Mouse (Mus musculus) forebrain, postnatal 0 days (tissue): ENCODE data around the gene Plin4. TPM values are rescaled to one million over a fixed set of nuclear protein-coding genes. Genes with fewer than 3 reads are reported as not detected.

ENCODE experiments used
- ATAC-seq: fragments of 200-750 bp; cut with Nextera tagmentation; 2 replicates; pipeline ENCODE4 v1.8.0; 2017; ENCODE audit warnings: mild to moderate bottlenecking, moderate library complexity
- DNase-seq: peaks from one replicate; pipeline ENCODE4 v3.0.0-alpha.2; 2015
- H3K27ac ChIP-seq: fragments of 300-500 bp; sonication (generic); 2 replicates; pipeline ENCODE4 v1.5.1; 2014; ENCODE audit warnings: low read depth, mild to moderate bottlenecking, antibody characterized with exemption, low read length, moderate library complexity, mixed read lengths
- H3K27me3 ChIP-seq: fragments of 300-500 bp; sonication (generic); 2 replicates; pipeline ENCODE4 v1.6.1; 2014; ENCODE audit warnings: mild to moderate bottlenecking, low read length, mixed read lengths; ENCODE audit not compliant: insufficient read depth
- H3K36me3 ChIP-seq: fragments of 300-500 bp; sonication (generic); 2 replicates; pipeline ENCODE4 v1.6.1; 2014; ENCODE audit warnings: mild to moderate bottlenecking, moderate library complexity; ENCODE audit not compliant: insufficient read depth
- H3K4me1 ChIP-seq: fragments of 300-500 bp; sonication (generic); 2 replicates; pipeline ENCODE4 v1.6.1; 2014; ENCODE audit warnings: antibody characterized with exemption; ENCODE audit not compliant: insufficient read depth
- H3K4me2 ChIP-seq: fragments of 300-500 bp; sonication (generic); 2 replicates; pipeline ENCODE4 v1.6.1; 2014; ENCODE audit warnings: low read depth, mild to moderate bottlenecking, moderate library complexity
- H3K4me3 ChIP-seq: fragments of 300-500 bp; sonication (generic); 2 replicates; pipeline ENCODE4 v1.5.1; 2014; ENCODE audit warnings: low read depth, low read length, mixed read lengths
- H3K9ac ChIP-seq: fragments of 300-500 bp; sonication (generic); 2 replicates; pipeline ENCODE4 v1.6.1; 2014; ENCODE audit warnings: mild to moderate bottlenecking
- H3K9me3 ChIP-seq: fragments of 300-500 bp; sonication (generic); 2 replicates; pipeline ENCODE4 v1.6.1; 2016; ENCODE audit warnings: low read length
- CTCF ChIP-seq: sonication (generic); IDR thresholded peaks from 2 replicates; pipeline ENCODE4 v1.5.1; 2016; ENCODE audit warnings: antibody characterized with exemption, control low read depth, low read depth
- WGBS: fragments of 180-500 bp; shearing (Covaris S2); extraction: QIAGEN DNeasy Blood & Tissue Kit; methylation state at CpG from one replicate; pipeline ENCODE4 v1.1.7; 2014; 5-methylcytosine and 5-hydroxymethylcytosine counted together
- polyA plus RNA-seq: library from polyadenylated mRNA; unstranded; fragments of >200 nt; fragmentation: Nextera tagmentation; extraction: Ambion mirVana; gene quantifications from 2 replicates; pipeline ENCODE4 v1.2.1, GENCODE M21; 2015
- total RNA-seq: library from RNA; depleted of rRNA; stranded (reverse); fragments of >200 nt; gene quantifications from 2 replicates; pipeline ENCODE4 v1.2.3, GENCODE M21; 2014

Gene Plin4
- total and polyA plus RNA-seq, 2 experiments from 2014 or later, result 0.02 to 0.52 TPM

DNA sequence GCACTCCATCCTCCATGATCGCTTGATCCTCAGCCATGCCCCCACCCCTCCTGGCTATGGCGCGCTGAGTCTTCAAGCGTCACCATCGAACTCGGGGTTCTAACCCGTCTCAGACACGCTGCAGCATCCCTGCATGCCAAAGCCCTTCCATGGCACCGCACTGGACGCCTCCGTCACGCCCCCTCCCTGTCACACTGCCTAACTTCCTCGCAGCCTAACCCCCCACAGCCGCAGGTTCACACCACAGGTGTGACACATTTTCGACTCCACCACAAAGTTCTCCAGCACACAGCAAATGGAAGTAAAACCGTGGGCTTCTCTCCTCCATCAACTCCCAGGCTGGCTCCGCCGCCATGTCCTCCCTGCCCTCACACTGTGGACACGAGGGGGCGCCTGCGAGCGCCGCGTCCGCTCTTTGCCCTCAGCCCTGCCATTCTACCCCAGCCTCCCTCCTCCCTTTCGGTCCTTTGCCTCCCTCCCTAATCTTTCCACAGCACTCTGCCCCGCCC lies 24.9 kb upstream of the Plin4 start:
- Histone ChIP-seq H3K9me3 (no peaks in the 10 kb centered on the region), H3K27me3 (no peaks in the 10 kb centered on the region), H3K36me3 (peaks cover 23% of the 10 kb centered on the region), H3K27ac (no peak overlapping the region), H3K4me2 (peak overlapping the region; percentile 37), H3K4me3 (peak overlapping the region; percentile 12; the same call in 1 of the 2 replicates), H3K4me1 (peaks cover 6% of the 10 kb centered on the region; the same call in 1 of the 2 replicates), H3K9ac (peak overlapping the region; percentile 18; the same call in 1 of the 2 replicates)
- ATAC-seq, result no peak; the same call in 1 of the 2 replicates
- DNase-seq, result no peak
- 5% methylated on average over 27 of the region's 27 CpGs for WGBS
- TF ChIP-seq CTCF, result peak; percentile 80

DNA sequence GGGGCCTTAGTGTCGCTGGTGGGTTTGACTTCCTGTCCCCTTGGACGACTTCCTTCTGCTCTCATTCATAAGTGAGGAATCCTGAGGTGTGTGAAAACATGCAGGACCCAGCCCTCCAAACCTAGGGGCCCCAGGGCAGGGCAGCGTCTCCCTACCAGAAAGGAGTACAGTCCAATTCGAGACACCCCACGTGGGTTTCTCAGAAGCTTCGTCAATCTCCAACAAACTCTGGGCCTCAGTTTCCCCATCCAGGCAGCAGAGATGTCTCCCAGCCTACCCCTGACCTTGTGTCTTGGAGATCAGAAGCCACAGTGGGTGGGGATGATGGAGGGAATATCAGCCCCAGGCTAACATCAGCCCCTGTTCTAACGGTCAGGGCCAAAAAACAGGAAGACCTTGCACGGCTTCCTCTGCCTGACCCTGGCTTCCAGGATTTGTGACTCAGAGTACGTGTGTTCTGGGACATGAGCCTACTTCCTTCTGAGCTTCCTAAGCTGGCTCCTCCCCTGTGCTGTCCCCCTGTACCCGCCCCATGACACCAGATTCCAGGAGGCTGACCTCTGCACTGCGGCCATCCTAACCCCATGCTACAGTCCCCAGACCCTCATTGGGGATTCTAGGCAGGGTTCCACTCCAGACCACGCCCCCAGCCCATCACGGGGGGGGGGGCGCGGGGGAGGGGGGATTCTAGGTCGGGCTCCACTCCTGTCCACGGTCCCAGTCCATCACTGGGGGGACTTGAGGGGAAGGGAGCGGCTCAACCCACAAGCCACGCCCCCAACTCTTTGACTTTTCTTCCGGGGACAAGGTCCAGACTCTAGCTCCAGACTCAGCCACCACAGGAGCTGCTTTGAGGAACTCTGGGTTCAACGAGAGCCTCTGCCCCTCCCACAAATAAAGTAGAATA lies 24.1 kb upstream of the Plin4 start:
- H3K27ac ChIP-seq, result peak overlapping the region; percentile 54; the same call in 1 of the 2 replicates
- peak overlapping the region; percentile 37 for H3K4me2 ChIP-seq
- H3K4me1 ChIP-seq, result peaks cover 3% of the 10 kb centered on the region; the same call in 1 of the 2 replicates
- ATAC-seq, result no peak
- H3K27me3 ChIP-seq, result no peaks in the 10 kb centered on the region
- H3K9ac ChIP-seq, result no peak overlapping the region
- no peaks in the 10 kb centered on the region for H3K9me3 ChIP-seq
- H3K4me3 ChIP-seq, result peak overlapping the region; percentile 12; the same call in 1 of the 2 replicates
- WGBS, result 24% methylated on average over 21 of the region's 21 CpGs
- peaks cover 30% of the 10 kb centered on the region for H3K36me3 ChIP-seq
- no peak for TF ChIP-seq CTCF
- no peak for DNase-seq

- DNase-seq, result peak; percentile 62
- no peak overlapping the region for H3K27ac ChIP-seq
- no peak overlapping the region for H3K4me3 ChIP-seq
- 5% methylated on average over 14 of the region's 14 CpGs for WGBS
- H3K36me3 ChIP-seq, result peaks cover 40% of the 10 kb centered on the region
- H3K4me2 ChIP-seq, result no peak overlapping the region
- H3K4me1 ChIP-seq, result no peaks in the 10 kb centered on the region
- no peak; the same call in 1 of the 2 replicates for ATAC-seq
- H3K9me3 ChIP-seq, result no peaks in the 10 kb centered on the region
- TF ChIP-seq CTCF, result peak; percentile 83
- H3K9ac ChIP-seq, result no peak overlapping the region
- H3K27me3 ChIP-seq, result no peaks in the 10 kb centered on the region
Measured at GRCm38 (mm10) chr17:56132661-56133060, 23.1 kb upstream of the Plin4 start.

GRCm38 (mm10) chr17:56131814-56132213 lies 22.2 kb upstream of the Plin4 start:
- Histone ChIP-seq H3K4me3 (no peak overlapping the region), H3K27me3 (no peaks in the 10 kb centered on the region), H3K4me2 (no peak overlapping the region), H3K36me3 (peaks cover 46% of the 10 kb centered on the region), H3K9ac (no peak overlapping the region), H3K9me3 (no peaks in the 10 kb centered on the region), H3K27ac (no peak overlapping the region), H3K4me1 (no peaks in the 10 kb centered on the region)
- TF ChIP-seq CTCF, result peak; percentile 81
- DNase-seq (peak; percentile 63), ATAC-seq (peak; percentile 26; the same call in 1 of the 2 replicates)
- 43% methylated on average over 7 of the region's 7 CpGs for WGBS

DNA sequence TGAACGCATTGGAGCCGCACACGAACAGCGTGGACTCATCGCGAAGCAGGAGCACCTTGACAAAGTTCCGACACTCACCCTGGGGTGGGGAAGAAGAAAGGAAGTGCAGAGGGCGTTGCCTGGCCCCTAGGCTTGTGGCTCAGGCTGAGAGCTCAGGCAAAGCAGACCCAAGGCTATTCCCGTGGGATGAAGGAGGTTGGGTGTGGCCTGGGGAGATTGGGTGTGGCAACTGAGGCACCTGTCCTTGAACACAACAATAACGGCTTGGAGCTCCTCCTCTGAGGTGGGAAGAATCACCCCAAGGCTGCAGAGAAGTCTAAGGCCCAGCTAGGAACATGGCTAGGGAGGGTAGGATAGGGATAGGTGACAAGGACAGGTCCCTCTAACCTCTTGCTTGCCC lies 21.5 kb upstream of the Plin4 start:
- no peak for ATAC-seq
- no peak for DNase-seq
- Histone ChIP-seq H3K4me2 (no peak overlapping the region), H3K9me3 (no peaks in the 10 kb centered on the region), H3K4me1 (no peaks in the 10 kb centered on the region), H3K4me3 (no peak overlapping the region), H3K27ac (no peak overlapping the region), H3K36me3 (peaks cover 50% of the 10 kb centered on the region), H3K27me3 (no peaks in the 10 kb centered on the region), H3K9ac (no peak overlapping the region)
- WGBS, result 92% methylated on average over 10 of the region's 10 CpGs
- TF ChIP-seq CTCF, result no peak

- Histone ChIP-seq H3K36me3 (peaks cover 74% of the 10 kb centered on the region), H3K4me1 (no peaks in the 10 kb centered on the region)
- no peak for ATAC-seq
Measured at GRCm38 (mm10) chr17:56128246-56128645, 18.6 kb upstream of the Plin4 start.

DNA sequence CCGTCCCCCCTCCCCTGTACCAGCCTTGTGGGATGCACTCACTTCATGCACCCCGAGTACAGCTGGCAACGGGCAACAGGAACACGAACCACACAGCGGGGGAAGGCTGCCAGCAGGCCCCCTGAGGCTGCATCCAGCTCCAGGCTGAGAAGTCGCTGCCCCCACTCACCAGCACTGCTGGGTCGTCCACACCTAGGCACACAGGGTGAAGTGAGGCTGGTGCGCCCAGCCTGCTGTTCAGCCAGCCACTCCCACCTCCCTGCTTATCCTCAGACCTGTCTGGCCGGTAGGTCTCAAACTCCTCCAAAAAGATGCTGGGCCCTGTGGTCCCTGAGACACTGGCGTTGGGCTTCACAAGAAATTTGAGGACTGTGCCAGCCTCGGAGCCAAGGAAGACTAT lies 16.6 kb upstream of the Plin4 start:
- Histone ChIP-seq H3K9me3 (peaks cover 12% of the 10 kb centered on the region; the same call in 1 of the 2 replicates), H3K36me3 (peaks cover 78% of the 10 kb centered on the region), H3K4me1 (no peaks in the 10 kb centered on the region), H3K27ac (no peak overlapping the region), H3K4me2 (no peak overlapping the region), H3K27me3 (peaks cover 10% of the 10 kb centered on the region), H3K4me3 (no peak overlapping the region), H3K9ac (no peak overlapping the region)
- DNase-seq (no peak), ATAC-seq (no peak)
- no peak for TF ChIP-seq CTCF
- whole genome bisulfite sequencing, result 73% methylated on average over 11 of the region's 11 CpGs

More at GRCm38 (mm10) chr17:56128246-56128645, 18.6 kb upstream of the Plin4 start:
- no peak for DNase-seq
- Histone ChIP-seq H3K9me3 (no peaks in the 10 kb centered on the region), H3K4me3 (no peak overlapping the region), H3K27me3 (no peaks in the 10 kb centered on the region), H3K4me2 (no peak overlapping the region), H3K9ac (no peak overlapping the region), H3K27ac (no peak overlapping the region)
- 78% methylated on average over 15 of the region's 15 CpGs for WGBS
- no peak for TF ChIP-seq CTCF
